Comparison of ENCODE assay signal across 19 mouse cellular contexts in the genomic region with DNA sequence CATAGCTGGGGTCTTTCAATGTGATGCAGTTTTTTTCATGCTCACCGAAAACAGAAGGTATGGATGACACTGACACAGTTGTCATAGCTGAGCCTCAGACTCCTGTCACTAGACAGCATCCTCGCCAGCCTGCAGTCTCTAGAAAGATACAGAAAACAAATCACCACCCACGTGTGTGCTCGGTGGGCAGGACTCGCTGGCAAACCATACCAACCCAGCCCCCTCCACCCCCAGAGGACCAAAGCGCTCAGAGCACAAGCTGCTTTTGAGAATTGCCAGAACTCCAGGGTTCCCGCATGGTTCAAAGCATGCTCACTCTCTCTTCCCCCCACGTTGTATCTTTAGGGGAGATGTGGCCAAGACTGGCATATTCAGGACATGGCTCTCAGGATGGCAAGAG. TPM values are rescaled to one million over a fixed set of nuclear protein-coding genes. Genes with fewer than 3 reads are reported as not detected.
DNase-seq lines count a peak whose midpoint lies in the region; ATAC-seq and TF ChIP-seq lines count a peak whose summit lies in the region.
"Had no signal": no experiment of that assay in that cellular context is flagged by ENCODE, and none has a peak within 500 bp of the region (broad histone marks: within the 10 kb centered on the region; RNA-seq: fewer than 3 reads in every experiment).

No protein-coding gene starts in this region.

- no peaks in the 10 kb centered on the region for H3K9me3 ChIP-seq in heart, embryonic 13.5 days
- H3K9me3 ChIP-seq in stomach, postnatal 0 days (ENCODE audit: control insufficient read depth, low read length) = no peaks in the 10 kb centered on the region
- H3K9me3 ChIP-seq: embryonic facial prominence, embryonic 13.5 days; intestine, embryonic 15.5 days; midbrain, embryonic 10.5 days had no signal

- H3K4me3 ChIP-seq in heart, embryonic 13.5 days = no peak overlapping the region
- no peak overlapping the region for H3K4me3 ChIP-seq in heart, adult 2 months
- no peak overlapping the region for H3K4me3 ChIP-seq in layer of hippocampus, adult 2 months
- no peak overlapping the region for H3K4me3 ChIP-seq in stomach, postnatal 0 days (ENCODE audit: low read depth, low read length)
- H3K4me3 ChIP-seq: embryonic facial prominence, embryonic 13.5 days; intestine, embryonic 15.5 days; midbrain, embryonic 10.5 days; myocyte had no signal

- DNase-seq in heart, adult 2 months = no peak
- DNase-seq in frontal cortex, adult 2 months (ENCODE audit: extremely low spot score in 1 of 2, low spot score in 1 of 2) = peak; percentile 47 to 70
- peak; percentile 80 to 84 for DNase-seq in layer of hippocampus, adult 2 months (ENCODE audit: low spot score in 2 of 2)
- peak; percentile 64 to 78 for DNase-seq in left cerebral cortex, postnatal 25 days (ENCODE audit: low spot score in 2 of 2)
- no peak for DNase-seq in stomach, postnatal 0 days (ENCODE audit: low spot score)
- DNase-seq in yolk sac, embryonic 10.5 days (ENCODE audit: low spot score) = no peak
- DNase-seq: cerebellum, postnatal 14 days; heart, postnatal 10 days; kidney, postnatal 14 days; spleen, adult 18-20 months had no signal

- H3K27me3 ChIP-seq in heart, embryonic 13.5 days (replicated peaks) = no peaks in the 10 kb centered on the region
- H3K27me3 ChIP-seq in heart, adult 2 months (ENCODE audit: control insufficient read depth, insufficient read depth, low read length) = no peaks in the 10 kb centered on the region
- H3K27me3 ChIP-seq in stomach, postnatal 0 days (ENCODE audit: control insufficient read depth, insufficient read depth, low read length) = no peaks in the 10 kb centered on the region
- H3K27me3 ChIP-seq: embryonic facial prominence, embryonic 13.5 days; intestine, embryonic 15.5 days had no signal

- H3K36me3 ChIP-seq in heart, embryonic 13.5 days = no peaks in the 10 kb centered on the region
- H3K36me3 ChIP-seq in heart, adult 2 months (ENCODE audit: control insufficient read depth, insufficient read depth, low read length) = no peaks in the 10 kb centered on the region
- H3K36me3 ChIP-seq in stomach, postnatal 0 days (ENCODE audit: control insufficient read depth, insufficient read depth, low read length) = no peaks in the 10 kb centered on the region
- H3K36me3 ChIP-seq: embryonic facial prominence, embryonic 13.5 days; intestine, embryonic 15.5 days; midbrain, embryonic 10.5 days had no signal

- no peak for TF ChIP-seq POLR2A in heart, adult 2 months (IDR thresholded peaks at IDR 0.05; ENCODE audit: insufficient read depth, low read depth, low read length)

- no peak for ATAC-seq in heart, embryonic 13.5 days (ENCODE audit: extremely low read depth, insufficient number of reproducible peaks, low FRiP score, low TSS enrichment)
- no peak for ATAC-seq in stomach, postnatal 0 days (ENCODE audit: low FRiP score, low TSS enrichment)
- ATAC-seq in granulocyte monocyte progenitor cell, adult 5-6 weeks (replicated peaks; ENCODE audit: poor library complexity, severe bottlenecking) = no peak
- ATAC-seq: forebrain, embryonic 14.5 days; intestine, embryonic 15.5 days; lung, postnatal 0 days had no signal

- no peak overlapping the region for H3K27ac ChIP-seq in heart, embryonic 13.5 days (replicated peaks)
- no peak overlapping the region for H3K27ac ChIP-seq in heart, adult 2 months
- peak overlapping the region; percentile 75 for H3K27ac ChIP-seq in layer of hippocampus, adult 2 months
- H3K27ac ChIP-seq in stomach, postnatal 0 days (replicated peaks) = no peak overlapping the region
- H3K27ac ChIP-seq: embryonic facial prominence, embryonic 13.5 days; intestine, embryonic 15.5 days; midbrain, embryonic 10.5 days had no signal

- whole genome bisulfite sequencing in heart, embryonic 13.5 days = 33% methylated on average over 8 of the region's 8 CpGs
- WGBS in heart, adult 2 months = 42% methylated on average over 8 of the region's 8 CpGs
- 51% methylated on average over 8 of the region's 8 CpGs for WGBS in stomach, postnatal 0 days

- H3K4me2 ChIP-seq in heart, embryonic 13.5 days = peak overlapping the region; percentile 1; the same call in 1 of the 2 replicates
- H3K4me2 ChIP-seq in stomach, postnatal 0 days (replicated peaks; ENCODE audit: low read depth) = no peak overlapping the region
- H3K4me2 ChIP-seq: embryonic facial prominence, embryonic 13.5 days; intestine, embryonic 15.5 days had no signal

- TF ChIP-seq EP300 in heart, adult 2 months (IDR thresholded peaks at IDR 0.05; ENCODE audit: insufficient read depth, low read depth, low read length) = no peak
- TF ChIP-seq EP300 in stomach, postnatal 0 days (optimal IDR thresholded peaks at IDR 0.05) = no peak

- H3K4me1 ChIP-seq in heart, embryonic 13.5 days = peaks cover 36% of the 10 kb centered on the region
- H3K4me1 ChIP-seq in heart, adult 2 months (ENCODE audit: control insufficient read depth, insufficient read depth, low read length) = peaks cover 3% of the 10 kb centered on the region
- peaks cover 6% of the 10 kb centered on the region; the same call in 1 of the 2 replicates for H3K4me1 ChIP-seq in stomach, postnatal 0 days (replicated peaks; ENCODE audit: control insufficient read depth, insufficient read depth)

- H3K79me2 ChIP-seq in heart, adult 2 months (replicated peaks; ENCODE audit: control insufficient read depth, insufficient read depth, low read length) = no peaks in the 10 kb centered on the region

- intact Hi-C loops in heart, adult 2 months (cut with DNase I) = no loop called here
- intact Hi-C loops in left cerebral cortex, postnatal 25 days (cut with DNase I) = no loop called here

- no peak for TF ChIP-seq CTCF in heart, adult 2 months (IDR thresholded peaks at IDR 0.05)
- no peak for TF ChIP-seq CTCF in layer of hippocampus, adult 2 months (conservative IDR thresholded peaks at IDR 0.05)
- no peak for TF ChIP-seq CTCF in stomach, postnatal 0 days (IDR thresholded peaks at IDR 0.05; ENCODE audit: low read depth)

- no peak overlapping the region for H3K9ac ChIP-seq in heart, embryonic 13.5 days
- no peak overlapping the region for H3K9ac ChIP-seq in heart, adult 2 months (ENCODE audit: low read depth, low read length)
- no peak overlapping the region for H3K9ac ChIP-seq in stomach, postnatal 0 days (ENCODE audit: low read length)
- H3K9ac ChIP-seq: embryonic facial prominence, embryonic 13.5 days; intestine, embryonic 15.5 days had no signal

RNA-seq across cellular contexts. Expression of gene Grk3, which starts 2.6 kb away (rescaled TPM):
- polyA plus RNA-seq in heart, embryonic 13.5 days (2015; fragmentation: Nextera tagmentation; extraction: Ambion mirVana) = 12.3 TPM in 2 replicates
- total RNA-seq in heart, adult 2 months (2021) = 1 to 10 TPM; 4.9 to 5.2 TPM
- polyA plus RNA-seq in heart, adult 2 months (2012; rRNA removed) = 8.4 and 16.0 TPM in 2 replicates
- polyA plus RNA-seq in frontal cortex, adult 2 months (2012; rRNA removed) = 55.7 and 62.3 TPM in 2 replicates
- total RNA-seq in layer of hippocampus, adult 2 months (2021) = 10 to 100 TPM; 80.3 to 84.6 TPM
- total RNA-seq in left cerebral cortex, postnatal 25 days (2021) = 10 to 100 TPM; 64.5 to 72.0 TPM
- polyA plus RNA-seq in stomach, postnatal 0 days (2015; fragmentation: Nextera tagmentation; extraction: Ambion mirVana) = 4.9 and 5.2 TPM in 2 replicates
- 30.8 and 39.1 TPM in 2 replicates for total RNA-seq in granulocyte monocyte progenitor cell, adult 5-6 weeks (2014; fragmentation: Nextera tagmentation)
- 21.3 and 22.5 TPM in 2 replicates for total RNA-seq in granulocyte monocyte progenitor cell, adult 5-6 weeks (2017)
- polyA plus RNA-seq: myocyte had no signal

RNA-seq across cellular contexts. Expression of gene Crybb2, which starts 51.7 kb away (rescaled TPM):
- polyA plus RNA-seq in heart, embryonic 13.5 days (2015; fragmentation: Nextera tagmentation; extraction: Ambion mirVana) = not detected in 2 replicates
- not detected for total RNA-seq in heart, adult 2 months (2021)
- not detected in 2 replicates for polyA plus RNA-seq in heart, adult 2 months (2012; rRNA removed)
- polyA plus RNA-seq in frontal cortex, adult 2 months (2012; rRNA removed) = not detected in 2 replicates
- not detected for total RNA-seq in layer of hippocampus, adult 2 months (2021)
- total RNA-seq in left cerebral cortex, postnatal 25 days (2021) = not detected
- polyA plus RNA-seq in stomach, postnatal 0 days (2015; fragmentation: Nextera tagmentation; extraction: Ambion mirVana) = not detected in 2 replicates
- total RNA-seq in granulocyte monocyte progenitor cell, adult 5-6 weeks (2014; fragmentation: Nextera tagmentation) = not detected in 2 replicates
- total RNA-seq in granulocyte monocyte progenitor cell, adult 5-6 weeks (2017) = not detected in 2 replicates
- total RNA-seq: heart, postnatal 10 days; liver, adult 2 months had no signal
- polyA plus RNA-seq: embryonic facial prominence, embryonic 13.5 days; forebrain, embryonic 14.5 days; intestine, embryonic 15.5 days; liver, adult 2 months; lung, postnatal 0 days; midbrain, embryonic 10.5 days; myocyte had no signal

Comparison
In these comparisons a context has a peak if more than half of its experiments do, and no peak if none do; other contexts are left out.
1. DNase-seq: peak in frontal cortex, adult 2 months (2 of 2), layer of hippocampus, adult 2 months (2 of 2) and left cerebral cortex, postnatal 25 days (2 of 2); none in heart, adult 2 months (0 of 2), stomach, postnatal 0 days (single experiment) and yolk sac, embryonic 10.5 days (single experiment).